Mouse (Mus musculus): ENCODE measurements around the gene Mrgprb2.

The Mrgprb2 gene

DNA sequence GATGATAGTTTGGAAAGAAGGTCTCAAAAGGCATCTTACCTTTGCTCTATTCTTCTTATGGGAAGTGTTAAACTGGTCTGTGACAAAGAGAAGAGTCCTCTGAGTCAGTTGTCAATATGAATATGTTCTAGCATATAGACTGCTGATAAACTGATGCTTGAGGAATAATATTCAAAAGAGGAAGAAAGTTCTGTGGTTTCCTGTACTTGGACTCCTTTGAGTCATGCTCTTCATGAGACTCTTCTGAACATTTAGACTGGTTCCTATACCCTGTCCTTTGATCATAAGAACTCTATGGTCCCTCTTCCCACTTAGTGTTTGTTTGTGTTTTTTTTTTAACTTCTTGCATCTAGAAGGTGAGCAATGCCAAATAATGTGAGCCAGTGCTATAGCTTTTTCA, at the start of gene Mrgprb2:
Gene Mrgprb2 (minus strand): TSS at position 101 of the 400 bp plus-strand sequence.
- DNase-seq, result no peak
